14 mouse cellular contexts compared by ENCODE assay signal in genomic region chr10:70132714-70133113, GRCm38 (mm10). TPM values are rescaled to one million over a fixed set of nuclear protein-coding genes. Genes with fewer than 3 reads are reported as not detected.
A peak's percentile ranks its signal among the peaks of the same experiment; 100 is the strongest.
DNase-seq lines count a peak whose midpoint lies in the region; ATAC-seq and TF ChIP-seq lines count a peak whose summit lies in the region.
"Had no signal": no experiment of that assay in that cellular context is flagged by ENCODE, and none has a peak within 500 bp of the region (broad histone marks: within the 10 kb centered on the region; RNA-seq: fewer than 3 reads in every experiment).

No protein-coding gene starts in this region.

- TF ChIP-seq CTCF in embryonic fibroblast, embryonic 13.5 days (IDR thresholded peaks at IDR 0.05; ENCODE audit: borderline replicate concordance, insufficient read depth, low read length): no peak
- TF ChIP-seq CTCF in intestine, postnatal 0 days (IDR thresholded peaks at IDR 0.05; ENCODE audit: low read depth): no peak

- ATAC-seq in liver, embryonic 11.5 days (replicated peaks; ENCODE audit: low FRiP score): no peak; the same call in 1 of the 2 replicates
- ATAC-seq in intestine, postnatal 0 days: no peak
- ATAC-seq in stomach, embryonic 15.5 days (ENCODE audit: insufficient read depth, low FRiP score, low read depth): no peak
- ATAC-seq: hindbrain, postnatal 0 days had no signal

- no peak overlapping the region for H3K4me3 ChIP-seq in liver, embryonic 11.5 days (ENCODE audit: low read depth, low read length)
- H3K4me3 ChIP-seq in embryonic fibroblast, embryonic 13.5 days (ENCODE audit: insufficient read depth, low read length): no peak overlapping the region
- H3K4me3 ChIP-seq in intestine, postnatal 0 days (ENCODE audit: low read depth, low read length): no peak overlapping the region
- H3K4me3 ChIP-seq in stomach, embryonic 15.5 days (replicated peaks): no peak overlapping the region
- H3K4me3 ChIP-seq: limb, embryonic 13.5 days; midbrain, embryonic 12.5 days had no signal

- H3K9me3 ChIP-seq in liver, embryonic 11.5 days (ENCODE audit: control insufficient read depth, low read length): no peaks in the 10 kb centered on the region
- H3K9me3 ChIP-seq in intestine, postnatal 0 days (ENCODE audit: control insufficient read depth): no peaks in the 10 kb centered on the region
- no peaks in the 10 kb centered on the region for H3K9me3 ChIP-seq in stomach, embryonic 15.5 days
- H3K9me3 ChIP-seq: limb, embryonic 13.5 days; midbrain, embryonic 12.5 days had no signal

- H3K4me1 ChIP-seq in liver, embryonic 11.5 days (replicated peaks; ENCODE audit: control insufficient read depth, insufficient read depth, low read length): peaks cover 58% of the 10 kb centered on the region
- 0 out of 2 replicates have a peak, but pooled peaks cover 4% of the 10 kb centered on the region for H3K4me1 ChIP-seq in embryonic fibroblast, embryonic 13.5 days (ENCODE audit: control insufficient read depth, insufficient read depth, low read length)
- H3K4me1 ChIP-seq in intestine, postnatal 0 days (replicated peaks; ENCODE audit: control insufficient read depth, insufficient read depth, low read length): peaks cover 10% of the 10 kb centered on the region
- peaks cover 18% of the 10 kb centered on the region for H3K4me1 ChIP-seq in stomach, embryonic 15.5 days

- peak overlapping the region; percentile 66 for H3K27ac ChIP-seq in liver, embryonic 11.5 days (ENCODE audit: low read depth, low read length)
- peak overlapping the region; percentile 34 for H3K27ac ChIP-seq in embryonic fibroblast, embryonic 13.5 days (ENCODE audit: insufficient read depth, low read length)
- H3K27ac ChIP-seq in intestine, postnatal 0 days (ENCODE audit: low read depth, low read length): peak overlapping the region; percentile 17; the same call in 1 of the 2 replicates
- peak overlapping the region; percentile 16; the same call in 1 of the 2 replicates for H3K27ac ChIP-seq in stomach, embryonic 15.5 days
- H3K27ac ChIP-seq: hindbrain, postnatal 0 days; limb, embryonic 13.5 days; midbrain, embryonic 12.5 days had no signal

- 0 out of 2 replicates have a peak, but pooled peaks cover 4% of the 10 kb centered on the region for H3K36me3 ChIP-seq in liver, embryonic 11.5 days (ENCODE audit: control insufficient read depth, insufficient read depth, low read length)
- no peaks in the 10 kb centered on the region for H3K36me3 ChIP-seq in intestine, postnatal 0 days (ENCODE audit: control insufficient read depth, insufficient read depth)
- H3K36me3 ChIP-seq in stomach, embryonic 15.5 days: no peaks in the 10 kb centered on the region
- H3K36me3 ChIP-seq: midbrain, embryonic 12.5 days had no signal

- H3K4me2 ChIP-seq in liver, embryonic 11.5 days: peak overlapping the region; percentile 48
- H3K4me2 ChIP-seq in intestine, postnatal 0 days (replicated peaks; ENCODE audit: low read depth): no peak overlapping the region
- H3K4me2 ChIP-seq in stomach, embryonic 15.5 days: no peak overlapping the region
- H3K4me2 ChIP-seq: limb, embryonic 13.5 days; midbrain, embryonic 12.5 days had no signal

- no peak for TF ChIP-seq POLR2A in embryonic fibroblast, embryonic 13.5 days (IDR thresholded peaks at IDR 0.05; ENCODE audit: low read depth, low read length)

- no peaks in the 10 kb centered on the region for H3K27me3 ChIP-seq in liver, embryonic 11.5 days (replicated peaks; ENCODE audit: control insufficient read depth, insufficient read depth, low read length)
- no peaks in the 10 kb centered on the region for H3K27me3 ChIP-seq in intestine, postnatal 0 days (replicated peaks; ENCODE audit: control insufficient read depth, insufficient read depth, low read length)
- no peaks in the 10 kb centered on the region for H3K27me3 ChIP-seq in stomach, embryonic 15.5 days (replicated peaks)
- H3K27me3 ChIP-seq: limb, embryonic 13.5 days; midbrain, embryonic 12.5 days had no signal

- 56% methylated on average over 6 of the region's 6 CpGs for WGBS in liver, embryonic 11.5 days
- 36% methylated on average over 6 of the region's 6 CpGs for WGBS in intestine, postnatal 0 days
- 46% methylated on average over 6 of the region's 6 CpGs for WGBS in stomach, embryonic 15.5 days

- no peak for DNase-seq in liver, embryonic 11.5 days (ENCODE audit: low spot score)
- no peak for DNase-seq in liver
- no peak for DNase-seq in gastrocnemius, adult 8-10 months (ENCODE audit: low spot score in 2 of 2)
- no peak for DNase-seq in testis, postnatal 14 days (ENCODE audit: low spot score)
- DNase-seq: cerebellum, adult 8-10 months; gastrocnemius, postnatal 14 days; kidney, postnatal 14 days; thymus, postnatal 4 days had no signal

- H3K9ac ChIP-seq in liver, embryonic 11.5 days (ENCODE audit: low read depth, low read length): 0 out of 2 replicates have a peak overlapping the region, but pooled peaks have one; percentile 35
- H3K9ac ChIP-seq in intestine, postnatal 0 days (ENCODE audit: low read depth, low read length): no peak overlapping the region
- H3K9ac ChIP-seq in stomach, embryonic 15.5 days: no peak overlapping the region
- H3K9ac ChIP-seq: limb, embryonic 13.5 days; midbrain, embryonic 12.5 days had no signal

RNA-seq across cellular contexts. Expression of gene Ccdc6, which starts 35.8 kb away (rescaled TPM):
- polyA plus RNA-seq in liver, embryonic 11.5 days (2014; fragmentation: Nextera tagmentation; extraction: Ambion mirVana): 18.8 and 19.1 TPM in 2 replicates
- 68.8 and 74.6 TPM in 2 replicates for polyA plus RNA-seq in embryonic fibroblast, embryonic 13.5 days (2011; ENCODE audit: insufficient read length, low read depth, missing spikeins)
- 8.7 and 10.0 TPM in 2 replicates for polyA plus RNA-seq in intestine, postnatal 0 days (2015; fragmentation: Nextera tagmentation; extraction: Ambion mirVana)
- polyA plus RNA-seq in stomach, embryonic 15.5 days (2015; fragmentation: Nextera tagmentation; extraction: Ambion mirVana): 13.7 and 15.9 TPM in 2 replicates
- total RNA-seq in gastrocnemius, adult 8-10 months (2022): 100 to 1,000 TPM; 102 to 119 (median 108) TPM

Comparison
In these comparisons a context has a peak if more than half of its experiments do, and no peak if none do; other contexts are left out.
1. H3K27ac ChIP-seq: peak in every context shown above with its lines; median percentile 66 in liver, embryonic 11.5 days; 34 in embryonic fibroblast, embryonic 13.5 days; 17 in intestine, postnatal 0 days; 16 in stomach, embryonic 15.5 days.